Mouse (Mus musculus) MEL (cell line): ENCODE results near the gene Lrrfip1. TPM values are rescaled to one million over a fixed set of nuclear protein-coding genes. Genes with fewer than 3 reads are reported as not detected.
A peak's percentile ranks its signal among the peaks of the same experiment; 100 is the strongest.

Source experiments
- DNase-seq: peaks from one replicate; pipeline ENCODE4 v3.0.0; 2011; ENCODE audit warnings: low read depth, low spot score
- H3K27ac ChIP-seq: 2 replicates; pipeline ENCODE4 v1.5.1; 2012; ENCODE audit warnings: low read depth, mild to moderate bottlenecking, control low read depth, low read length, moderate library complexity; ENCODE audit not compliant: control insufficient read depth
- H3K27me3 ChIP-seq, 2 experiments: fragments of 150-350 bp in 1 of 2; sonication (generic) in 1 of 2; 2 replicates each; pipeline ENCODE4 v1.6.1; 2012; ENCODE audit warnings: low read length in 2 of 2, mild to moderate bottlenecking in 2 of 2, improper control_type of control experiment in 1 of 2, moderate library complexity in 1 of 2; ENCODE audit not compliant: insufficient read depth in 2 of 2, control insufficient read depth in 1 of 2
- H3K36me3 ChIP-seq, 2 experiments: 2 replicates each; pipeline ENCODE4 v1.6.1; 2012 to 2014; ENCODE audit warnings: low read length in 2 of 2, improper control_type of control experiment in 1 of 2, inconsistent platforms in 1 of 2, mild to moderate bottlenecking in 1 of 2; ENCODE audit not compliant: insufficient read depth in 2 of 2, control insufficient read depth in 1 of 2
- H3K4me1 ChIP-seq, 2 experiments: fragments of 150-350 bp in 1 of 2; sonication (generic) in 1 of 2; 2 replicates each; pipeline ENCODE4 v1.6.1; 2012; ENCODE audit warnings: low read length in 2 of 2, improper control_type of control experiment in 1 of 2, mild to moderate bottlenecking in 1 of 2; ENCODE audit not compliant: insufficient read depth in 2 of 2, control insufficient read depth in 1 of 2
- H3K4me3 ChIP-seq, 2 experiments: fragments of 150-350 bp in 1 of 2; sonication (generic) in 1 of 2; 2 replicates each; pipeline ENCODE4 v1.5.1; 2012; ENCODE audit warnings: low read depth in 2 of 2, low read length in 2 of 2, mild to moderate bottlenecking in 2 of 2, moderate library complexity in 2 of 2, control low read depth in 1 of 2, improper control_type of control experiment in 1 of 2; ENCODE audit not compliant: control insufficient read depth in 1 of 2, insufficient read depth in 1 of 2
- H3K79me2 ChIP-seq: 2 replicates; pipeline ENCODE4 v1.6.1; 2012; ENCODE audit warnings: mild to moderate bottlenecking, low read length, moderate library complexity; ENCODE audit not compliant: control insufficient read depth, poor library complexity, insufficient read depth
- H3K9ac ChIP-seq: 2 replicates; pipeline ENCODE4 v1.6.1; 2012; ENCODE audit warnings: low read depth, mild to moderate bottlenecking, control low read depth, low read length, moderate library complexity; ENCODE audit not compliant: control insufficient read depth, poor library complexity, severe bottlenecking
- H3K9me3 ChIP-seq: fragments of 150-350 bp; sonication (generic); replicated peaks from 2 replicates; pipeline ENCODE4 v1.6.1; 2012; ENCODE audit warnings: mild to moderate bottlenecking, low read length, improper control_type of control experiment, moderate library complexity; ENCODE audit not compliant: insufficient read depth
- BHLHE40 ChIP-seq: IDR thresholded peaks from 2 replicates; pipeline ENCODE4 v1.6.1; 2012; ENCODE audit warnings: low read depth, mild to moderate bottlenecking, inconsistent platforms, low read length, improper control_type of control experiment, borderline replicate concordance
- CHD1 ChIP-seq: IDR thresholded peaks from 2 replicates; pipeline ENCODE4 v1.6.1; 2012; ENCODE audit warnings: low read depth, mild to moderate bottlenecking, inconsistent platforms, low read length, improper control_type of control experiment
- CTCF ChIP-seq, 3 experiments: IDR thresholded peaks in 2 of 3; conservative IDR thresholded peaks in 1 of 3; 2 replicates each; pipeline ENCODE4 v1.5.1; 2011 to 2012; ENCODE audit warnings: low read length in 3 of 3, low read depth in 2 of 3, mild to moderate bottlenecking in 2 of 3, improper control_type of control experiment in 1 of 3, inconsistent platforms in 1 of 3, mixed read lengths in 1 of 3, moderate library complexity in 1 of 3; ENCODE audit not compliant: control insufficient read depth in 1 of 3, insufficient read depth in 1 of 3, poor library complexity in 1 of 3, severe bottlenecking in 1 of 3
- E2F4 ChIP-seq: IDR thresholded peaks from 2 replicates; pipeline ENCODE4 v1.6.1; 2011; ENCODE audit warnings: low read depth, low read length, improper control_type of control experiment, borderline replicate concordance
- EP300 ChIP-seq, 2 experiments: IDR thresholded peaks; 2 replicates each; pipeline ENCODE4 v1.6.1; 2011; ENCODE audit warnings: improper control_type of control experiment in 2 of 2, low read length in 2 of 2, low read depth in 1 of 2, mild to moderate bottlenecking in 1 of 2
- JUND ChIP-seq: IDR thresholded peaks from 2 replicates; pipeline ENCODE4 v1.6.1; 2011; ENCODE audit warnings: low read depth, mild to moderate bottlenecking, improper control_type of control experiment, low read length
- KAT2A ChIP-seq: conservative IDR thresholded peaks from 2 replicates; pipeline ENCODE4 v1.6.1; 2012; ENCODE audit warnings: low read depth, low read length, improper control_type of control experiment, inconsistent platforms
- MAX ChIP-seq: IDR thresholded peaks from 2 replicates; pipeline ENCODE4 v1.6.1; 2011; ENCODE audit warnings: low read length, improper control_type of control experiment
- MAZ ChIP-seq: IDR thresholded peaks from 2 replicates; pipeline ENCODE4 v1.6.1; 2012; ENCODE audit warnings: low read depth, mild to moderate bottlenecking, inconsistent platforms, low read length, improper control_type of control experiment
- MEF2A ChIP-seq: IDR thresholded peaks from 2 replicates; pipeline ENCODE4 v1.6.1; 2014; ENCODE audit warnings: low read depth, mild to moderate bottlenecking, inconsistent platforms, low read length, improper control_type of control experiment; ENCODE audit not compliant: poor library complexity, insufficient replicate concordance, severe bottlenecking; ENCODE audit errors: extremely low read depth
- MYB ChIP-seq: IDR thresholded peaks from 2 replicates; pipeline ENCODE4 v1.6.1; 2011; ENCODE audit warnings: mild to moderate bottlenecking, low read depth, low read length, improper control_type of control experiment
- MYC ChIP-seq: IDR thresholded peaks from 2 replicates; pipeline ENCODE4 v1.6.1; 2011; ENCODE audit warnings: low read depth, mild to moderate bottlenecking, low read length, improper control_type of control experiment, moderate library complexity
- NELFE ChIP-seq: IDR thresholded peaks from 2 replicates; pipeline ENCODE4 v1.6.1; 2011; ENCODE audit warnings: low read depth, low read length, improper control_type of control experiment
- POLR2AphosphoS2 ChIP-seq: IDR thresholded peaks from 2 replicates; pipeline ENCODE4 v1.6.1; 2011; ENCODE audit warnings: low read length, improper control_type of control experiment
- RCOR1 ChIP-seq: IDR thresholded peaks from 2 replicates; pipeline ENCODE4 v1.6.1; 2012; ENCODE audit warnings: low read depth, mild to moderate bottlenecking, inconsistent platforms, low read length, improper control_type of control experiment
- SIN3A ChIP-seq: IDR thresholded peaks from 2 replicates; pipeline ENCODE4 v1.6.1; 2012; ENCODE audit warnings: low read length, improper control_type of control experiment, inconsistent platforms
- TBP ChIP-seq: IDR thresholded peaks from 2 replicates; pipeline ENCODE4 v1.8.0; 2011; ENCODE audit warnings: low read depth, low read length, improper control_type of control experiment
- UBTF ChIP-seq: IDR thresholded peaks from 2 replicates; pipeline ENCODE4 v1.6.1; 2012; ENCODE audit warnings: low read depth, mild to moderate bottlenecking, inconsistent platforms, low read length, improper control_type of control experiment, moderate library complexity, borderline replicate concordance; ENCODE audit not compliant: insufficient read depth
- USF1 ChIP-seq: IDR thresholded peaks from 2 replicates; pipeline ENCODE4 v1.6.1; 2014; ENCODE audit warnings: low read depth, mild to moderate bottlenecking, inconsistent platforms, low read length, improper control_type of control experiment, moderate library complexity
- ZKSCAN1 ChIP-seq: IDR thresholded peaks from 2 replicates; pipeline ENCODE4 v1.6.1; 2012; ENCODE audit warnings: low read depth, mild to moderate bottlenecking, inconsistent platforms, low read length, improper control_type of control experiment, moderate library complexity
- ZMIZ1 ChIP-seq: IDR thresholded peaks from 2 replicates; pipeline ENCODE4 v1.6.1; 2012; ENCODE audit warnings: low read depth, mild to moderate bottlenecking, inconsistent platforms, low read length, improper control_type of control experiment, moderate library complexity
- ZNF384 ChIP-seq: IDR thresholded peaks from 2 replicates; pipeline ENCODE4 v1.6.1; 2012; ENCODE audit warnings: low read depth, mild to moderate bottlenecking, inconsistent platforms, low read length, improper control_type of control experiment
- polyA plus RNA-seq, 2 experiments: library from polyadenylated mRNA; stranded (reverse) in 1 of 2; unstranded in 1 of 2; fragments of >175 nt in 1 of 2; fragments of >200 nt in 1 of 2; gene quantifications; 2 replicates each; pipeline versions ENCODE4 v1.2.1 to v1.2.4; 2012; ENCODE audit warnings: low replicate concordance in 2 of 2, low read depth in 1 of 2; ENCODE audit not compliant: insufficient read length in 2 of 2, insufficient read depth in 1 of 2, missing spikeins in 1 of 2
- total RNA-seq: library from RNA; depleted of rRNA; stranded (reverse); fragments of 300-350 nt; gene quantifications from 2 replicates; pipeline ENCODE4 v1.2.3, GENCODE M21; 2012

Gene Lrrfip1
- total and polyA plus RNA-seq, 3 experiments: 12.9 to 15.4 TPM; not detected in 1

GRCm38 (mm10) chr1:91059792-91060604, 61.5 kb downstream of the Lrrfip1 start (continued):
- TF ChIP-seq MEF2A: no peak
- TF ChIP-seq BHLHE40: no peak
- peak; percentile 44 to 69; a peak in 3 of 4 replicates for TF ChIP-seq EP300 (IDR thresholded peaks at IDR 0.05; ENCODE audit: low read depth in 1 of 2, low read length in 2 of 2)
- TF ChIP-seq NELFE: peak; percentile 34; the same call in 1 of the 2 replicates
- TF ChIP-seq MYC: no peak
- TF ChIP-seq SIN3A: peak; percentile 36; the same call in 1 of the 2 replicates
- peak; percentile 43; the same call in 1 of the 2 replicates for TF ChIP-seq RCOR1
- no peak for TF ChIP-seq E2F4
- TF ChIP-seq ZNF384: no peak
- TF ChIP-seq ZKSCAN1: no peak

GRCm38 (mm10) chr1:91061105-91061504, 62.6 kb downstream of the Lrrfip1 start:
- Histone ChIP-seq H3K36me3 (peaks cover 0 to 43% of the 10 kb centered on the region in 2 experiments; a peak in 3 of 4 replicates), H3K4me3 (no peak overlapping the region)
- TF ChIP-seq E2F4: no peak
- TF ChIP-seq MYB: no peak
- TF ChIP-seq MAX: no peak
- TF ChIP-seq BHLHE40: no peak
- no peak for TF ChIP-seq KAT2A
- TF ChIP-seq TBP: no peak
- no peak for TF ChIP-seq RCOR1
- TF ChIP-seq UBTF: no peak
- TF ChIP-seq NELFE: no peak
- no peak for TF ChIP-seq ZMIZ1
- TF ChIP-seq USF1: no peak
- TF ChIP-seq POLR2AphosphoS2: no peak
- TF ChIP-seq SIN3A: no peak
- TF ChIP-seq CHD1: no peak
- TF ChIP-seq MAZ: no peak
- TF ChIP-seq JUND: no peak
- TF ChIP-seq EP300 (IDR thresholded peaks at IDR 0.05; ENCODE audit: low read depth in 1 of 2, low read length in 2 of 2): no peak
- no peak for TF ChIP-seq CTCF (IDR thresholded peaks at IDR 0.05 in 2 of 3, conservative IDR thresholded peaks at IDR 0.05 in 1 of 3; ENCODE audit: control insufficient read depth in 1 of 3, insufficient read depth in 1 of 3, low read depth in 2 of 3, low read length in 3 of 3, poor library complexity in 1 of 3, severe bottlenecking in 1 of 3)
- TF ChIP-seq, all 39 proteins: peak for 0
- H3K27ac ChIP-seq: no peak overlapping the region
- H3K9ac ChIP-seq: no peak overlapping the region
- H3K4me1 ChIP-seq: peaks cover 28 to 54% of the 10 kb centered on the region in 2 experiments
- DNase-seq: no peak
- H3K79me2 ChIP-seq: peaks cover 7% of the 10 kb centered on the region; the same call in 1 of the 2 replicates
- no peaks in the 10 kb centered on the region for H3K27me3 ChIP-seq
- H3K9me3 ChIP-seq: no peaks in the 10 kb centered on the region
